Mouse (Mus musculus) kidney, embryonic 15.5 days (tissue): ENCODE measurements around the gene Dstn. TPM values are rescaled to one million over a fixed set of nuclear protein-coding genes. Genes with fewer than 3 reads are reported as not detected.
A peak's percentile ranks its signal among the peaks of the same experiment; 100 is the strongest.

Experiments
- ATAC-seq: fragments of 200-750 bp; cut with Nextera tagmentation; replicated peaks from 2 replicates; pipeline ENCODE4 v1.8.0; 2017; ENCODE audit warnings: moderate TSS enrichment; ENCODE audit not compliant: low FRiP score
- H3K27ac ChIP-seq: fragments of 300-500 bp; sonication (generic); 2 replicates; pipeline ENCODE4 v1.5.1; 2015; ENCODE audit warnings: mild to moderate bottlenecking, inconsistent platforms
- H3K27me3 ChIP-seq: fragments of 300-500 bp; sonication (generic); 2 replicates; pipeline ENCODE4 v1.6.1; 2015; ENCODE audit warnings: inconsistent platforms
- H3K36me3 ChIP-seq: fragments of 300-500 bp; sonication (generic); 2 replicates; pipeline ENCODE4 v1.6.1; 2015; ENCODE audit warnings: inconsistent platforms
- H3K4me1 ChIP-seq: fragments of 300-500 bp; sonication (generic); 2 replicates; pipeline ENCODE4 v1.6.1; 2015; ENCODE audit warnings: inconsistent platforms
- H3K4me2 ChIP-seq: fragments of 300-500 bp; sonication (generic); 2 replicates; pipeline ENCODE4 v1.6.1; 2015; ENCODE audit warnings: moderate library complexity, mild to moderate bottlenecking, inconsistent platforms
- H3K4me3 ChIP-seq: fragments of 300-500 bp; sonication (generic); replicated peaks from 2 replicates; pipeline ENCODE4 v1.5.1; 2015; ENCODE audit warnings: mild to moderate bottlenecking, inconsistent platforms
- H3K9ac ChIP-seq: fragments of 300-500 bp; sonication (generic); 2 replicates; pipeline ENCODE4 v1.6.1; 2015; ENCODE audit warnings: mild to moderate bottlenecking, inconsistent platforms
- H3K9me3 ChIP-seq: fragments of 300-500 bp; sonication (generic); replicated peaks from 2 replicates; pipeline ENCODE4 v1.6.1; 2016; ENCODE audit warnings: inconsistent platforms
- WGBS: fragments of 180-500 bp; shearing (Covaris S2); methylation state at CpG from one replicate; pipeline ENCODE4 v1.1.7; 2015; ENCODE audit warnings: mixed read lengths; 5-methylcytosine and 5-hydroxymethylcytosine counted together
- polyA plus RNA-seq: library from polyadenylated mRNA; unstranded; fragments of >200 nt; fragmentation: Nextera tagmentation; extraction: Ambion mirVana; gene quantifications from 2 replicates; pipeline ENCODE4 v1.2.1, GENCODE M21; 2015

Dstn gene
- polyA plus RNA-seq, 1 experiment from 2014 or later = 407 TPM

DNA sequence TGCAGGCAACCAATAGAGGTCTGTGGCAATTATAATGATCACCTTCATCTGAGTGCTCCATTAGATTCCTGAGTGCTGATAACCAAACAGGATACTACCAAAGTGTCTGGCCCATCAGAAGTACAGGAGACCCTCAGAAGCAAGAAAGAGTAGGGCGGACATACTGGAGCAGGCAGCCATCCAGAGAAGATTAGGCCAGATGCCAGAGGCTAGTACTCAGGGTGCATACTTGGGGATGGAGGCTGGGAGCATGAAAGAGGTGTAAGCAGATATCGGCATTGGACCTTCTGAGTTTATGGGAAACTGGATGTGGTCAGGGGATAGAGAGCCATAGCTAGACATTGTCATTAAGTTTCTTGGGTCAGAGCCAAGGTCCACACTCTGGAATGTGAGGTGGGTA, 55.7 kb downstream of the Dstn start:
- no peak overlapping the region for H3K4me3 ChIP-seq
- H3K36me3 ChIP-seq = peaks cover 92% of the 10 kb centered on the region
- no peaks in the 10 kb centered on the region for H3K9me3 ChIP-seq
- no peak overlapping the region for H3K4me2 ChIP-seq
- no peak for ATAC-seq
- 80% methylated on average over 2 of the region's 2 CpGs for WGBS
- no peaks in the 10 kb centered on the region for H3K4me1 ChIP-seq
- no peaks in the 10 kb centered on the region for H3K27me3 ChIP-seq
- H3K27ac ChIP-seq = no peak overlapping the region
- H3K9ac ChIP-seq = no peak overlapping the region

DNA sequence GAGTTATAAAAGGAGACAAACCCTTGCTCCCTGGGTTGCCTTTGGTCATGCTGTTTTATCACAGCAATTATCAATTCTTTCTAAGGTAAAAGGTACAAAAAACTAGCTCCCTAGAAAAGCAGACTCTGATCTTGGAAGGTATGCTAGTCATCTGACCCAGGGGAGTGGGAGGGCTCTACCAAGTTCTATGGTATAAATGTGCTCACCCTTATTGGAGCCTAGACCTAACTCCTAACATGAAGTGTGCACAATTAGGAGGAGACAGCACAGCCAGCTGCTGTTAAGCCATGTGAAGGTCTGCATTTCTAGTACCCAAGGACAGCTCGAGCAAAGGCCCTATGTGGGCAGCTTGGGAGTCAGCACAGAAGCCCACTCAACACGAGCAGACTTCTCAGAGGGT, 56.8 kb downstream of the Dstn start:
- no peaks in the 10 kb centered on the region for H3K4me1 ChIP-seq
- no peak overlapping the region for H3K9ac ChIP-seq
- no peak overlapping the region for H3K27ac ChIP-seq
- no peaks in the 10 kb centered on the region for H3K9me3 ChIP-seq
- H3K27me3 ChIP-seq = no peaks in the 10 kb centered on the region
- peaks cover 91% of the 10 kb centered on the region for H3K36me3 ChIP-seq
- no peak for ATAC-seq
- no peak overlapping the region for H3K4me2 ChIP-seq
- WGBS = 81% methylated on average over 2 of the region's 2 CpGs
- no peak overlapping the region for H3K4me3 ChIP-seq

DNA sequence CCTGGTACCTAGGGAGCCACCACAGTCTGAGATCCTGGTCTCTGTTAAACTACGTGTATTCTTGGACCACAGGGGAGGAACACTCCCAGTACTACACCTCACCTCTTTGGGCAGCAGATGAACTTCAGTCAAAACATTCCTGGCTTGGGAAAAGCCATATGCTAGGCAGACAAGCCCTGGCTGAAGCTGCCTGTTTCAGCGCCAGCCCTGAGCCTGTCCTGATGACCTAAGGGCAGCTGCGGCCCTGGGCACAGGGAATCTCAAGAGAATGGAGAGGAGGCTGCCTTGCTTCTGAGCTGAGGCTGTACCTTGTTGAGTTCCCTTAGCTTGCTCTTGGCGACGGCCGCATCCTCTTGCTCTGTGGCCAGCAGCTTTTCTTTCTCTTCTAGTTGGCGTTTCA, 58.0 kb downstream of the Dstn start:
- ATAC-seq = no peak
- Histone ChIP-seq H3K9ac (no peak overlapping the region), H3K36me3 (peaks cover 87% of the 10 kb centered on the region), H3K27ac (no peak overlapping the region), H3K27me3 (no peaks in the 10 kb centered on the region), H3K4me1 (no peaks in the 10 kb centered on the region), H3K4me3 (no peak overlapping the region), H3K4me2 (no peak overlapping the region), H3K9me3 (no peaks in the 10 kb centered on the region)
- 89% methylated on average over 7 of the region's 7 CpGs for WGBS

DNA sequence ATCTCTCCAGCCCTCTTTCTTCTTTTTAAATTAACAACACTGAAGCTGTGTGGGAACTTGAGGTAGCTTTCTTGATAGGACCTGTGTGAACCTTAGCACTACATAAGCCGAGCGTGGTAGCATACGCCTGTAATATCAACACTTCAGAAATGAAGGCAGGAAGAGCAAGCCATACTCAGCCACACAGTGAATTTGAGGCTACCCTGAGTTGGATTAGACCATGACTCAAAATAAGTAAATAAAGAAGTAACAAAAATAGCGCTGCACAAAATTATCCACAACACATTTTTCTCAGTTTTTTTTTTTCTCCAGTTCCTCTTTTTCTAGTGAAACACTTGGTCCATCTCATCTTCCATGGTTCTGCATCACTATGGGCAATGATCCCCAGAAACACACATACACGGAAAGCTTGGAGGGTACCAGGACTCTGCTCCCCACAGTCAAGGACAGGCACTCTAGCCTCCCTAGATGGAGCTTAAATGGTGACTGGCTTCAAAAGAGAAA, 60.1 kb downstream of the Dstn start:
- H3K4me2 ChIP-seq = no peak overlapping the region
- no peak for ATAC-seq
- no peaks in the 10 kb centered on the region for H3K9me3 ChIP-seq
- no peak overlapping the region for H3K27ac ChIP-seq
- no peak overlapping the region for H3K9ac ChIP-seq
- no peak overlapping the region for H3K4me3 ChIP-seq
- no peaks in the 10 kb centered on the region for H3K27me3 ChIP-seq
- 94% methylated on average over 5 of the region's 5 CpGs for WGBS
- H3K4me1 ChIP-seq = no peaks in the 10 kb centered on the region
- peaks cover 87% of the 10 kb centered on the region for H3K36me3 ChIP-seq

DNA sequence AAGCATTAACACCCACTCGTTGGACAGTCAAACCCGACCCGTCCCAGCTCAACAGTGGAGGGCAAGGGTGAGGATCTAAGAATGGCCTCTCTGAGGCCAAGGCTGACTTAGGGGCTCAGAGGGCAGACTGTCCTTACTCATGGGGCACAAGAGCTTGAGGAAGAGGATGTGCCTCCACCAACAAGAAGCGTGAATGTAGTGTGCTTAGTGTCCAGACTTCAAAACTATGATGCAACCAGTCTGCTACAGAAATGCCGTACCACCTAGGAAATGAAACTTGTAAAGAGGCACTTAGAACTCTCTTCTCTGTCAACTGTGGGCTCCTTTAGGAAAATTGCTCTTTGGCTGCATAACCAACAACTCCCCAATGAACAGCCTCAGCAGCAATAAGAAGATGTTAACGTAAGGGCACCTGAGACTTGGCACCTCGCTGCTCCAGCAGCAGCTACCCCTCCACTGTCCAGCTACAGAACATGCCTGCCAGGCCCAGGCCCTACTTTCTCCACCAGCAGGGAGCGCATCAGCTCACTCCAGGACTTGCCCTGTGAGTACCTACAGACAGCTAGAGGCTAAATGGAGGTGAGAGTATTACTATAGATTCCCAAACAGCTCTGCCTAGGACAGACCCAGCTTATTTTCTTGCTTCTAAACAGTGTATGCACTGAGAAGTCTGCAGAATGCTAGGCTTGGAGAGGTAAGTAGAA, 63.5 kb downstream of the Dstn start:
- no peak overlapping the region for H3K27ac ChIP-seq
- H3K4me1 ChIP-seq = no peaks in the 10 kb centered on the region
- ATAC-seq = no peak
- H3K4me2 ChIP-seq = no peak overlapping the region
- no peaks in the 10 kb centered on the region for H3K27me3 ChIP-seq
- WGBS = 91% methylated on average over 8 of the region's 8 CpGs
- H3K9ac ChIP-seq = no peak overlapping the region
- H3K4me3 ChIP-seq = no peak overlapping the region
- no peaks in the 10 kb centered on the region for H3K9me3 ChIP-seq
- H3K36me3 ChIP-seq = peaks cover 76% of the 10 kb centered on the region

DNA sequence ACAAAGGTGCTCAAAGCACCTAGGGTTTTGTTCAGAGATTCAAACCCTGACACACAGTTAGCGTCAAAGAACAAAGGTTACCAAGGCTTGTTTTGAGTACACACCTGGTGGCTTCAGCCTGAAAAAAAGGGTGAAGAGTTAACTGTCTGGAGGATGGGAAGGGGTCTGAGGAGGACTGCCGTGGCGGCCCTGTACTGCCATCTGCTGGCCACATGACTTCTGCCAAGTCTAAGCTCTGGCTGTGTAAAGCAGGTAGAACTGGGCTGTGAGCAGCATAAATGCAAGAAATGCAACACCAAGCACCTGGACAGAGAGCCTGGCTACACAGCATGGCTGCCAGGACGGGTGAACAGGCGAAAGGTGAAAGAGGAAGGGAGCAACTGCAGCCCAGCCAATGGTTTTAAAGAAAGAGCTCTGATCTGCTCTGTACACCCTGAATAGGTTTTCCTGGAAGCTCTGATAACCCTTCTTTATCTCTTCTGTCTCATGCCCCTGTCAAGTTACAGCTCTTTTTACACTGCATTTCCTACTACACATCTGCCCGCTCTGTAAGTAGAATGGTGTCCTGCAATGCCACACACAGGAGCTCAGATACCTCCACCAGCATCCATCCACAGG, 65.8 kb downstream of the Dstn start:
- WGBS = 43% methylated on average over 6 of the region's 6 CpGs
- H3K9me3 ChIP-seq = no peaks in the 10 kb centered on the region
- H3K27me3 ChIP-seq = no peaks in the 10 kb centered on the region
- no peak overlapping the region for H3K27ac ChIP-seq
- ATAC-seq = peak; percentile 83
- no peaks in the 10 kb centered on the region for H3K4me1 ChIP-seq
- H3K4me2 ChIP-seq = no peak overlapping the region
- no peak overlapping the region for H3K4me3 ChIP-seq
- no peak overlapping the region for H3K9ac ChIP-seq
- peaks cover 81% of the 10 kb centered on the region for H3K36me3 ChIP-seq

DNA sequence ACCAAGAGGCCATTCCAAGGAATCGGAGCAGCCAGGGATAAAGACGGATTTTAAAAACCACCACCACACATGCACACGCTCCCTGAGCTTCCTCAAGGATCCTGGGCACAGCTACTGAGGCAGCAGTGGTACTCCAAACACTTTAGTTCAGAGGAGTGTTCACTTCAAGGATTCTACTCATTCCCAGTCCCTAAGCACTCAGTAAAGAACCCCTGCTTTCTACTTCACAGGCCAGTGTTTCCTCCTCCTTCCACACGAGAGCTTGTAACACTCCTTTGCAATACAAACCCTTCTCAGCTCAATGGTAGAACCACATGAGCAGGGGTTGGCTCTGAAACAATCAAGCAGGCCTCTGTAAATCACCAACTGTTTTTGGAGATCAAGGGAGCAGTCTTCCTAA, 67.0 kb downstream of the Dstn start:
- Histone ChIP-seq H3K4me1 (no peaks in the 10 kb centered on the region), H3K4me3 (no peak overlapping the region), H3K9ac (no peak overlapping the region), H3K36me3 (peaks cover 80% of the 10 kb centered on the region), H3K27me3 (no peaks in the 10 kb centered on the region), H3K4me2 (no peak overlapping the region), H3K27ac (no peak overlapping the region), H3K9me3 (no peaks in the 10 kb centered on the region)
- ATAC-seq = no peak
- 74% methylated on average over 4 of the region's 4 CpGs for WGBS

DNA sequence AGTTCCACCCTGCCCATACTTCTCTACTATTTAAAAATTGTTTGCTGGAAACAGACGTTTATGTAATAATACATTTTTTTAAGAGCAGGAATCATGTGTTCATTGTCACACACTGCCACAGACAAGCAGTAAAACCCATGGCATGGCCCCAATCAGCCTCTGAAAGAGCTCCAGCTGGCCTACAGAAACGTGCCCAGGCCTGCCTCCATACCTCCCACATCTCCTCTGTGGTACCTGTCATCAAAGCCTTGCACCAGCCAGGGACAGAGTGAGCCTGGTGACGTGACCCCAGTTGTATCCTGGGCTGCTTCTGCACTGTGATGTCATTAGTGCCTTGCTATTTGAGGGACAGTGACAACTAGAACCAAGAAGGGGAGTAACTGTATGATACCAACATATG, 67.8 kb downstream of the Dstn start:
- H3K4me1 ChIP-seq = no peaks in the 10 kb centered on the region
- 52% methylated on average over 3 of the region's 3 CpGs for WGBS
- H3K4me2 ChIP-seq = no peak overlapping the region
- no peaks in the 10 kb centered on the region for H3K9me3 ChIP-seq
- no peaks in the 10 kb centered on the region for H3K27me3 ChIP-seq
- no peak overlapping the region for H3K4me3 ChIP-seq
- H3K9ac ChIP-seq = no peak overlapping the region
- peaks cover 84% of the 10 kb centered on the region for H3K36me3 ChIP-seq
- no peak for ATAC-seq
- no peak overlapping the region for H3K27ac ChIP-seq

DNA sequence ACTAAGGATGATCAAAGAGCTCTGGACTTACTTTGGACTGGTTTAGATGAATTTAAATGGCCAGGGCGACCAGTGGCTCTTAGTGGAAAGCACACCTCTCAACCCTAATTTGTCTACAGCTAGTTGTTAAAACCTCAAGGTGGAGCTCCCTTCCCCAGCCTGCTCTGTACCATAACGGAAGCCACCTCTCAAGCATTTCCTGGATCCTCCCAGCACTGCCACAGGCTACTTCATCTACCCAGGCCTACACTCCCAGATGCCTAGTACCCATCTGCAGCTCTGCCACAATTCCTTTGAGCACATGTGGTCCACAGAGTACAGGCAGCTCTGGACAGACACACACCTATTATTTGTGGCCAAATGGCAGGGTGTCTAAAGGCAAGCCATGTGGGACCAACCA, 68.4 kb downstream of the Dstn start:
- Histone ChIP-seq H3K9me3 (no peaks in the 10 kb centered on the region), H3K4me1 (no peaks in the 10 kb centered on the region), H3K36me3 (peaks cover 81% of the 10 kb centered on the region), H3K4me2 (no peak overlapping the region), H3K27me3 (no peaks in the 10 kb centered on the region), H3K27ac (no peak overlapping the region), H3K4me3 (no peak overlapping the region), H3K9ac (no peak overlapping the region)
- ATAC-seq = no peak
- WGBS = 54% methylated on average over 2 of the region's 2 CpGs

DNA sequence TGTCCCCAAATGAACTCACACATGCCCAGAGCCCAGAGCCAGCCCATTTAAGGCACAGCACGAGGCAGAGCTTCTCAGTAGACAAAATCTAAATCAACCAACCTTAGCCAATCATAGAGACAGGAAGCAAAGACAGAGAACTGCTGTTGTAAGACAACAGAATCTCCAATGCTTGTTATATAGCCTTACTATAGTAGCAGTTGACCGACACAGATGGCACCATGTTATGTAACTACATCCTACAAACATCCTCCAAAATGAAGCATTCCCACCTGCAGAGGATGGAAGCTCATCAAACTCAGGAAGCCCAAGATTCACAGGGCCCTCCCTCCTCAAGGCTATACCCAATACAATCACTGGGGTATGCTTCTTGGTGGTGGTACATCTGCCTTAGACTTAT, 72.4 kb downstream of the Dstn start:
- Histone ChIP-seq H3K27ac (no peak overlapping the region), H3K4me3 (no peak overlapping the region), H3K9me3 (no peaks in the 10 kb centered on the region), H3K9ac (no peak overlapping the region), H3K36me3 (peaks cover 57% of the 10 kb centered on the region), H3K4me2 (no peak overlapping the region), H3K4me1 (peaks cover 18% of the 10 kb centered on the region), H3K27me3 (no peaks in the 10 kb centered on the region)
- no peak for ATAC-seq
- 65% methylated on average over 2 of the region's 2 CpGs for WGBS

DNA sequence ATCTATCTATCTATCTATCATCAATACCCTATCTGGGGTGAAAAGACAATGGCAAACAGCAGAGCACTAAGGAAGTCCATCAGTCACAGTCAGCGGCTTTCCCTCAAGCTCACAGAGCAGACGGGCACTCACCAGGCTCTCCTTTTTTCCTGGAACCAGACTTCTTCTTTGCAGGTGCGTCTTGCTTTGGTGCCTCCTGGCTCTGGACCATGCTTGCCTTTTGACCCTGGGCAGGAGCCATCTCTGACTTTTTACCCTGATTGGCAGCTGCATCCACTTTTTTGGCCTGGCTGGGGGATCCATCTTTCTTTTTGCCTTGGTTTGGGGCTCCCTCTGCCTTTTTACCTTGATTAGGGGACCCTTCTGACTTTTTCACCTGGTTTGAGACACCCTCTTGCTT, 72.9 kb downstream of the Dstn start:
- H3K4me1 ChIP-seq = peaks cover 19% of the 10 kb centered on the region
- no peak overlapping the region for H3K27ac ChIP-seq
- ATAC-seq = no peak
- H3K27me3 ChIP-seq = no peaks in the 10 kb centered on the region
- H3K9ac ChIP-seq = no peak overlapping the region
- no peak overlapping the region for H3K4me2 ChIP-seq
- H3K9me3 ChIP-seq = no peaks in the 10 kb centered on the region
- WGBS = 88% methylated on average over 3 of the region's 3 CpGs
- H3K36me3 ChIP-seq = peaks cover 54% of the 10 kb centered on the region
- H3K4me3 ChIP-seq = no peak overlapping the region

DNA sequence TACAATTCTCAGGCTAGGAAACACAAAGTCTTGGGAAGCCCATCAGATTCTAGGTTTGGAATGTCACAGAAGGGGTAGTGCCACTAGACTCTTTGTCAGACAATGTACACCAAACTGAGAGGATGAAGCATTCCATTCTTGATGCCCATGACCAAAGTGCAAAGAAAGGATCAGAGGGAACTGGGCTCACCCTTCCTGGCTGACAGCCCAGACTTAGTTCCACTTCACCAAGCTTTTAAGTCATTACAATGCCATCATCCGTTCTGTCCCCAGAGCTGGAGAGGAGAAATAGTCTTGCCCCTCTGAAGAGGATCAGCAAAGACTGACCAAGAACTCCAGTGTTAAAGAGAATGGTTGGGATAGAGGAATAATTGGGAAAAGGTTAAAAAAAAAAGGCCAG, 75.9 kb downstream of the Dstn start:
- Histone ChIP-seq H3K9me3 (no peaks in the 10 kb centered on the region), H3K4me3 (no peak overlapping the region), H3K27ac (peak overlapping the region; percentile 55; the same call in 1 of the 2 replicates), H3K4me2 (no peak overlapping the region), H3K27me3 (no peaks in the 10 kb centered on the region), H3K4me1 (peaks cover 23% of the 10 kb centered on the region), H3K36me3 (peaks cover 26% of the 10 kb centered on the region), H3K9ac (no peak overlapping the region)
- peak; percentile 49; the same call in 1 of the 2 replicates for ATAC-seq
- WGBS = 23% methylated on average over 1 of the region's 1 CpGs
